Mouse (Mus musculus) heart, adult 2 months (tissue): ENCODE data around the gene Ddn.

ENCODE experiments used
- CTCF ChIP-seq: fragments of 200-600 bp; IDR thresholded peaks from 2 replicates; pipeline ENCODE4 v1.8.1; 2022; ENCODE audit warnings: antibody characterized with exemption, mild to moderate bottlenecking, moderate library complexity
- EP300 ChIP-seq: fragments of 200-500 bp; IDR thresholded peaks from 2 replicates; pipeline ENCODE4 v1.6.1; 2011; ENCODE audit warnings: low read depth, low read length, control low read depth; ENCODE audit not compliant: insufficient read depth
- POLR2A ChIP-seq: fragments of 200-500 bp; IDR thresholded peaks from 2 replicates; pipeline ENCODE4 v1.6.1; 2011; ENCODE audit warnings: mild to moderate bottlenecking, low read depth, low read length, control low read depth; ENCODE audit not compliant: insufficient read depth

GRCm38 (mm10) chr15:98788972-98789660, 20.2 kb downstream of the Ddn start:
- no peak for TF ChIP-seq EP300
- TF ChIP-seq CTCF = no peak
- TF ChIP-seq POLR2A = no peak
